Mouse (Mus musculus): ENCODE results near the gene Tnks2. TPM values are rescaled to one million over a fixed set of nuclear protein-coding genes. Genes with fewer than 3 reads are reported as not detected.

Tnks2 gene
- polyA plus RNA-seq, 1 experiment, result 56.5 TPM

DNA sequence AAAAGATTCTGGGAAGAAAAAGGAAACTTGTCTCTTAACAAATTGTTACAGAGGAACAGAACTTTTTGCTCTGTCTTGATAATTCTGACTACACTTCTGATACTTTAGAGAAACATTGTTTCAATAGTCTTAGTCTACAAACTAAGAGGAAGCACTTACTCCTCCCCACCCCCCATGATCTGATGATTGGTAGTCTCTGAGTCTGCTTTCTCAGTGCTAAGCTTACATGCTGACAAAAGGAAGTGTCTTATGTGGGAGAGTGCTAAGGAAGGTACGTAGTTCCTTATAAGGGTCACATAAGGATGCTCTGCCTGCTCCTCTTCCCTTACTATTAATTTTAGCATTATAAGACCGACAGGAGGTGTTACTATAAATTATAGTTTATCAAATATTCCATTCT, 98.6 kb downstream of the Tnks2 start:
- DNase-seq (ENCODE audit: low spot score), result no peak

DNA sequence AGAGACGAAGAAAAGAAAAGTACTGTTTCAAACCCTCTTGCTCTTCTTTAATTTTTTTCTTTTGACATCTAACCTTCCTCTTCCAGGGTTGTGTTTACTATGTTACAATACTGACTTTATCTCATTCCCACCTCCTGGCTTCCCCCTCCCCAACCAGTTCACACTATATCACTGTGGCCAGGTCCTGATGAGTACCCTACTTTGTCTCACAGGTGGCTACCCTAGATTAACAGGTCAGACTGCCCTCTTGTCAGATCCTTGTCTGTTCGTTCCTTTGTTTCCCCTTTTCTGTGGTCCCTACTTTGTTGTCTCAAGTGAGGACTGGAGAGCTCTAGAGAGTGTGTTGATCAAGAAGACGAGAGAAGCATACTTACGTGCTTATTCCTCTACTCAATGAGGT, 102.3 kb downstream of the Tnks2 start:
- no peak for DNase-seq (ENCODE audit: low spot score)

DNA sequence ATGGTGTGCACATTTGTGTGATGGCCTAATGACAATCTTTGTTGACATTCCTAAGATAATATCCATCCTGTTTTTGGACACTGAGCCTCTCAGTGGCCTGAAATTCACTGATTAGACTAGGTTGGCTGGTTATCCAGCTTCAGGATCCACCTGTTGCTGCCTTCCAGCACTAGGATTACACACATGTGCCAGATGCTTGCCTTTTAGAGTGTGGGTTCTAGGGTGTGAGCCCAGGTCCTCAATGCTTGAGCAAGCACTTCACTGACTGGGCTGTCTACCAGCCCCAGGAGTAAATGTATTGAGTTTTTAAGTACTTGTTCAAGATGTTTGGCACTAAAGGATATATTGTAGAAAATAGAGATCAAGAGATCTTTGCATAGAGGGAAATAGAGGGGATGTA, 104.0 kb downstream of the Tnks2 start:
- no peak for DNase-seq (ENCODE audit: low spot score)

DNA sequence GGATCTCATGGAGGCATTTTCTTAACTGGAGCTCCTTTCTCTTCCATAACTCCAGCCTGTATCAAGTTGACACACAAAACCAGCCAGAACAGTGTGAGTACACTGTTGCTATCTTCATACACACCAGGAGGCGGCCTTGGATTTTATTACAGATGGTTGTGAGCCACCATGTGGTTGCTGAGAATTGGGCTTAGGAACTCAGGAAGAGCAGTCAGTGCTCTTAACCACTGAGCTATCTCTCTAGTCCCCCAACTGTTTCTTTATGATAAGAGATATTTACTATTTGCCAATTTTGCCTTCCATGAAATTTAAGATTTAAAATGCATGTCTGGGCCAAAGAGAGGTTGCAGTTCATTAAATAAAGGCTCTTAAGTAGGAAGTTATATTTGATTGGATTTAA, 106.0 kb downstream of the Tnks2 start:
- no peak for DNase-seq (ENCODE audit: low spot score)

Other genes with a start within 250 kb of the Tnks2 start
- 10.6 and 14.3 TPM in 2 replicates for gene Ppp1r3c, start 97.6 kb upstream of the Tnks2 start, polyA plus RNA-seq (2012; rRNA removed)
- 3.8 and 4.6 TPM in 2 replicates for gene Fgfbp3, start 85.4 kb downstream of the Tnks2 start, polyA plus RNA-seq (2012; rRNA removed)
- gene Btaf1, start 91.8 kb downstream of the Tnks2 start, polyA plus RNA-seq (2012; rRNA removed), result 9.1 and 9.6 TPM in 2 replicates

All from urinary bladder, adult 2 months (tissue).